Mouse (Mus musculus) CD4-positive naive resting alpha-beta T cell, adult 57 days (primary cell): Measurements from ENCODE around the gene Arhgap31. TPM values are rescaled to one million over a fixed set of nuclear protein-coding genes. Genes with fewer than 3 reads are reported as not detected.

ENCODE experiments used
- total RNA-seq: library from RNA; stranded (reverse); gene quantifications from one replicate; pipeline ENCODE4 v1.2.4, GENCODE M21; 2023

The Arhgap31 gene
- total RNA-seq, result 13.2 TPM

GRCm38 (mm10) chr16:38712581-38713403 is at the start of gene Arhgap31:
Gene Arhgap31, minus strand, starts transcription at chr16:38713274.

GRCm38 (mm10) chr16:38742113-38742658 is 29.1 kb upstream of the Arhgap31 start, which contains the start of gene B4galt4:
Gene B4galt4, plus strand, starts transcription at chr16:38742264.

GRCm38 (mm10) chr16:38558221-38558748 is 154.8 kb downstream of the Arhgap31 start, which contains the start of gene Tmem39a:
Gene Tmem39a, plus strand, starts transcription at chr16:38558698.

DNA sequence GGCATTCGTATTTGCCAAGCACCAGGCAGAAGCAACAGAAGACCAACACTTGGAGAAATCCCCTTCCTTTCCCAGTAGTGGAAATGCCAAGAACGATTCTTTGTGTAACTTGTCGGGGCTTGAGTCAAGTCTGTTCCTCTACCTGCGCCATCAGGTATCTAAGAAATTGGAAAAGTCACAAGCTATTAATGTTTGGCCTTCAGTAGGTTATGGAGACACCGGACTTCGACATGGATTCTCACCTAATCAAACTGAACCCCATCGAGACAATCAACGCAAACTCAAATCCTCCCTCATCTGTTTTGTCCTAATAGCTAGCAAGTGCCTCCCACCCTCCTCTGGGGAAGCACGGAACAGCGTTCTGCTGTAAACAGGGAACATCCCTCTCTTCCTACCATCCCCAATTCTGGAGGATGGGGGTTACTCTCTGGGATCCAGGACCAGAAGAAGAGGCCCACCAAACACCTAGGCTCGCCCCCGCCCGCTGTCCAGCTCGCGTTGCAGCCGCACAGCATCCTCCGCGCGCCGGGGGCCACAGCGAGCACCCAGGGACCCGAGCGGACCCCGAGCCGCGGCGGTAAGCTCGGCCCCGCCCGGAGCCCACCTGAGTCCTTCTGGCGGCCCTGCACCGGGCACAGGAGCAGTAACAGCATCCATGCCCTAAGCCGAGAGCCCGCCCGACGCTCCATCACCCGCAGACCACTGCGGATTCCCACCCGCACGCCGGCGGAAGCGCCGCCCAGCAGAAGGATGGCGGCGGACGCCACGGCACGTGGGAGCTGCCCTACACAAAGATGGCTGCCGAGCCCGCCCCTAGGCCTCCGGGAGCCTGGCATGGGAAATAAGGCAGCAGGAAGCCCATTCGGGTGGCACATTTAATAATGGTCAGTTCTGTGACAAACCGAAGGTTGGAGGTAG is 163.3 kb downstream of the Arhgap31 start, which contains the start of gene Poglut1:
Gene Poglut1, minus strand, starts transcription at position 780 of the 918 bp plus-strand sequence.

Other genes with a start within 250 kb of the Arhgap31 start
- 14.1 TPM for gene Timmdc1, start 190.6 kb downstream of the Arhgap31 start, total RNA-seq
- gene Poglut1, start 163.0 kb downstream of the Arhgap31 start, total RNA-seq, result 27.5 TPM
- gene Tmem39a, start 154.6 kb downstream of the Arhgap31 start, total RNA-seq, result 47.5 TPM
- gene B4galt4, start 29.0 kb upstream of the Arhgap31 start, total RNA-seq, result 1.1 TPM
- gene Upk1b, start 87.1 kb upstream of the Arhgap31 start, total RNA-seq, result 2.1 TPM
- not detected for gene 4930435E12Rik, start 115.5 kb upstream of the Arhgap31 start, total RNA-seq
- gene Igsf11, start 179.4 kb upstream of the Arhgap31 start, total RNA-seq, result not detected